Mouse (Mus musculus) cerebellum, adult 8-10 months (tissue): ENCODE measurements around the gene Zbtb22.
"Not testable (repeated sequence)": the region's sequence is repeated elsewhere in the genome, so short reads cannot be mapped to it uniquely, and the experiment has no call there.

Source experiments
- DNase-seq: peaks from one replicate; pipeline ENCODE4 v3.0.0; 2022

The Zbtb22 gene

GRCm38 (mm10) chr17:33915671-33916250 is at the start of gene Zbtb22, which contains the start of gene Tapbp:
TSS of gene Zbtb22 (plus strand) at chr17:33915904.
TSS of gene Tapbp (plus strand) at chr17:33915899.
- peak; percentile 98 for DNase-seq

GRCm38 (mm10) chr17:33873537-33873936 is 42.2 kb upstream of the Zbtb22 start, which contains the start of gene Gm7029:
TSS of gene Gm7029 (plus strand) at chr17:33873837.
- DNase-seq, result not testable (repeated sequence)

- DNase-seq, result no peak
Measured at GRCm38 (mm10) chr17:33874411-33874810, 41.3 kb upstream of the Zbtb22 start.

GRCm38 (mm10) chr17:33875797-33876196 is 39.9 kb upstream of the Zbtb22 start:
- not testable (repeated sequence) for DNase-seq

- DNase-seq, result not testable (repeated sequence)
Measured at GRCm38 (mm10) chr17:33884320-33884719, 31.4 kb upstream of the Zbtb22 start.

- not testable (repeated sequence) for DNase-seq
Measured at GRCm38 (mm10) chr17:33887802-33888201, 27.9 kb upstream of the Zbtb22 start.

- not testable (repeated sequence) for DNase-seq
Measured at GRCm38 (mm10) chr17:33888230-33888629, 27.5 kb upstream of the Zbtb22 start.

- not testable (repeated sequence) for DNase-seq
Measured at GRCm38 (mm10) chr17:33889941-33890532, 25.7 kb upstream of the Zbtb22 start.

GRCm38 (mm10) chr17:33890533-33891059 is 25.1 kb upstream of the Zbtb22 start, which contains the start of gene Kifc1:
TSS of gene Kifc1 (minus strand) at chr17:33890661.
- DNase-seq, result peak; percentile 99

GRCm38 (mm10) chr17:33891357-33891756 is 24.3 kb upstream of the Zbtb22 start:
- DNase-seq, result no peak

GRCm38 (mm10) chr17:33891892-33892291 is 23.8 kb upstream of the Zbtb22 start:
- peak; percentile 22 for DNase-seq

- no peak for DNase-seq
Measured at GRCm38 (mm10) chr17:33892429-33892828, 23.3 kb upstream of the Zbtb22 start.

GRCm38 (mm10) chr17:33893011-33893410 is 22.7 kb upstream of the Zbtb22 start:
- DNase-seq, result not testable (repeated sequence)

GRCm38 (mm10) chr17:33897114-33897794 is 18.4 kb upstream of the Zbtb22 start:
- peak; percentile 28 for DNase-seq

GRCm38 (mm10) chr17:33898193-33898592 is 17.5 kb upstream of the Zbtb22 start:
- not testable (repeated sequence) for DNase-seq

GRCm38 (mm10) chr17:33899642-33900041 is 16.1 kb upstream of the Zbtb22 start:
- DNase-seq, result no peak

GRCm38 (mm10) chr17:33900281-33900988 is 15.3 kb upstream of the Zbtb22 start:
- DNase-seq, result no peak

GRCm38 (mm10) chr17:33900989-33901314 is 14.8 kb upstream of the Zbtb22 start:
- no peak for DNase-seq

- DNase-seq, result no peak
Measured at GRCm38 (mm10) chr17:33901653-33902052, 14.1 kb upstream of the Zbtb22 start.

- DNase-seq, result no peak
Measured at GRCm38 (mm10) chr17:33902079-33902478, 13.6 kb upstream of the Zbtb22 start.

- no peak for DNase-seq
Measured at GRCm38 (mm10) chr17:33902491-33902890, 13.2 kb upstream of the Zbtb22 start.

GRCm38 (mm10) chr17:33903911-33904651 is 11.6 kb upstream of the Zbtb22 start:
- DNase-seq, result not testable (repeated sequence)
